Mouse (Mus musculus): ENCODE results near the gene Olfr15. TPM values are rescaled to one million over a fixed set of nuclear protein-coding genes. Genes with fewer than 3 reads are reported as not detected.

Gene Olfr15
- total RNA-seq, 4 experiments from 2014 or later = not detected

DNA sequence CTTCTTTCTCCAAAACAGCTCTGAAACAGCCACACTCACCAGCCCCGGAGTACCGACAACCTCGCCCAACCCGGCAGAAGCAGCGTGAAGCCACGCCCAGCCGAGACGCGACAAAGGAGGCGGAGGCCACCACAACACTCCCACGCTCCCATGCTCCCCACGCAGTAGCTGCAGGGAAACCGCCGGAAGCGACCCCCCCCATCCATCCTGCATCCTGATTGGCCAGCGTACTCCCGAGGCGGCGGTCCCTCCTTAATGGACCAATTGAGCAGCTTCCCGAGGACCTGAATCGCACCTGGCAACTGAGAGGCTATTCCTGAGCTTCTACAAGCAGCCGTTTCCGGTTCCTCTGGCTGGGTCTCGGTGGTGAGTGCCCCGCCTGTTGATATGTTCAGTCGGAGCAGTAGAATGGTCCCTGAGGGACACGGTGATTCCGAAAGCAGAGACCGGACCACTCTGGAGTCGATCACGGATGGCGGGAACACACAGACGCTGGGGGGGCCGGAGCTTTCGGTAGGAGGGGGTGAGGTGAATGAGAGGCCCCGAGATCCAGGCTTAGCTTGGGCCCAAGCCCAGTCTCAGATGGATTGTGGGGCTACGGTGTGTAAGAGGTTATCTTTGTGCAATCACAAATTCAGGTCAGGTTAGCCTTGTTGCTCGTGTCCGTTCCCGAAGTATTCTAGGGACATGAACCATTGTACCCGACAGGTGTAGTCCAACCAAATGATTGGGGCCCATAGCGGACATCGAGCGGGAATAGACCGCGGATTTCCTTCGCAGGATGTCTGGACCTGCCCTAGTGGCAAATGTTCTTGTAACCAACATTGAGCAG is 41.8 kb downstream of the Olfr15 start, which contains the start of gene Naa60:
TSS of gene Naa60 (plus strand) at position 160 of the 832 bp plus-strand sequence.
- peak; percentile 79 to 89 for DNase-seq (ENCODE audit: low spot score in 2 of 2)

DNA sequence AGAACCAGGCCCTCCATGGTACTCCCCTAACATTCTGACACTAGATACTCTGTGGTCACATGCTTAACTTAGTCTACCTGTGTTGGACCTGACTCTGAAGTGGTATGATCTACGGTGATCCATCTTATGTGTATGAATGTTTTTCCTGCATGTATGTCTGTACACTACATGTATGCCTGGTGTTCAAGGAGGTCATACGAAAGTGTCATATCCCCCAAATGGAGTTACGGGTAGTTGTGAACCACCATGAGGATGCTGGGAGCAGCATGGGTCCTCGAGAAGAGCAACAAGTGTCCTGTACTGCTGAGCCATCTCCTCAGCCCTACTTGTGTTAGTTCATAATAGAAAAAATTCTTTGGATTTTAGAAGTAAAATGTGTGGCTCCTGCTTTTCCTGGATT is 45.7 kb downstream of the Olfr15 start:
- no peak for DNase-seq (ENCODE audit: low spot score in 2 of 2)

DNA sequence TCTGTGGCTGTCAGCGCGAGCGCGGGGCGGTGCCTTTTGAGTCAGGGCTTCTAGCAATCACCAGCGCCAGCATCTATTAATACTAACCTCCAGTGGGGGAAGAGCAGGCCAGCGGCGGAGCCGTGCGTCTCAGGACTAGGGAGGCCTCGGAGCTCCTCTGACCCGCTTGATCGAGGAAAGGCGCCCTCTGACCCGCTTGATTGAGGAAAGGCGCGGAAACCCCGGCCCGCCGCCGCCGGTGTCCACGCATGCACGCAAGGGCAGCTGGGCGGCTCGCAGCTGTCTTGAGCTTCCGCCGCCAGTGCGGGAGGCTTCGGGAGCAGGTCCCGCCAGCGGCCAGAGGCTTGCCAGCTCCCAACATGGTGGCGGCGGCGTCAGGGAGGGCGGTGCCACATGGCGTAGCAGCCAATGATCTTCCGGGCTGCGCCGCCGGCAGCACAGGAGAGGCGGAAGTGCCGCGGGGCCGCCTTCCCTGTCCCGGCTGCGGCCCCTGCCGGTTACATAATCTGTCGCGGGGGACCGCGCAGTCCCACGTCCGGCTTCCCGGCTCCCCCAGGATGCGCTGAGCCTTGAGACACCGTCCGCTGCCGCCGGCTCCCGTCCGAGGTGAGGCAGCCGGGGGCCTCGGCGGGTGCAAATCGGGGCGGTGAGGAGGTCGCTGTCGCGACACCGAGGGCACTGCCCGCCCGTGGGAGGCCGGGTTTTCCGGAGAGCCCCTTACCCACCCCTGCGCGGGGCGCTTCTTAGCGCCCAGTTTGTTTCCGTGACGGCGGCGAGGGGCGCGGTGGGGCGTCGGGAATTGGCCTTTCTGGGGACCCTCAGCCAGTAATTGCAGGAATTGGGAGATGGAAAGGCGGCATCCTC is 53.8 kb downstream of the Olfr15 start, which contains the start of the genes Zfp597 and Gm20695:
TSS of gene Zfp597 (minus strand) at position 361 of the 864 bp plus-strand sequence.
TSS of gene Gm20695 (plus strand) at position 448 of the 864 bp plus-strand sequence.
- peak; percentile 89 to 93 for DNase-seq (ENCODE audit: low spot score in 2 of 2)

DNA sequence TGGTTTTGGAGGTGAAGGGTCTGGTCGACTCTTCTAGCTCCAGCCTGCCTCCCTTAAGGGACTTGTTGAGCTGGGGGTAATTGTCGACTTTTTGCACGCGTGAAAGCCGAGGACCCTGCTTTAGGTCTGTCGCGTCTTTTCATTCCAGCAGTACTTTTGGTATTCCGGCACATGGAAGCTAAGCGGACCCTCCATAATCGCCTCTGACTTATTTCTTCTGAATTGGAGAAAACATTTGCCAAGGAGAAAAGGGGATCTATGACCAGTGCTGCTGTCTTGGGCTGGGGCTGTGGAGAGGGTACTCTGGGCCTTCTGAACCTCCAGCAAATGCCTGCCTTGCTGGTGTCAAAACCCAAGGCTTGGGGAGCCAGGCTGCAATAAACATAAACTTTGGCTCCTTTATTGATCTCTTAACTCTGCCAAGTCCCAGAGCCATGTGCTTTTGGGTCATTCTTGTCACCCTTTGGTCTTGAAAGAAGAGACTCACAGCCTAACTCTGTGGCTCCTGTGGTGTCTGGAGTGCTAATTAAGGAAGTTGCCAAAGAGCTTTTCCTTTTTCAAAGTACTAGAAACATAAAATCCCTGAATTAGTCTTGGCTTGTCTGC is 54.5 kb downstream of the Olfr15 start:
- DNase-seq (ENCODE audit: low spot score in 2 of 2) = no peak

DNA sequence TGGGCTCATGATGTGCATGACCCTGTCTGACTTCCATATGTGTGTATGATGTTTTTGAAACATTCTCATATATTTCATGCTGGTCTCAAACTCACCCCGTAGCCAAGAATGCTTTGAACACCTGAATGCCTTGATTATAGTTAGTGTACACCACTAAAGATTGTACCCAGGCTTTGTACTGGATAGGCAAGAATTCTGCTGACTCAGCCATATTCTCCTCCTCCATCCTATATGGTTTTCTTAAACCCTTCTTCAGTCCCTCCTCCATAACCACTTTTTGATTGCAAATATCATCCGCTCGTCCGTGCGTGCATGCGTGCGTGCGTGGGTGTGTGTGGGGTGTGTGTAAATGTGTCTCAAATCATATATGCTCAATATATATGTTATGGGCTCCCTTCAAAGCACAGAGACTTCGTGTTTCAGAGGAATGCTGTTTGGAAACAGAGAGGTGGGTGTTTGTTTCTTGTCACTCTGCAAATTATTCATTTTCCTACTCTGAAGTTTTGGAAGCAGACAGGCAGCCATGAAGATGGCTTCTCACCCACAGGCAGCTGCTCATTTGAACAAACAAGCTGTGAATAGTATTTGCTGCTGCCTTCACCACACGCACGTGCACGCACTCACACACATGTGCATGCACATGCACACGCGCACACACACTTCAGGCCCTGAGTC is 61.1 kb downstream of the Olfr15 start:
- DNase-seq (ENCODE audit: low spot score in 2 of 2) = no peak

DNA sequence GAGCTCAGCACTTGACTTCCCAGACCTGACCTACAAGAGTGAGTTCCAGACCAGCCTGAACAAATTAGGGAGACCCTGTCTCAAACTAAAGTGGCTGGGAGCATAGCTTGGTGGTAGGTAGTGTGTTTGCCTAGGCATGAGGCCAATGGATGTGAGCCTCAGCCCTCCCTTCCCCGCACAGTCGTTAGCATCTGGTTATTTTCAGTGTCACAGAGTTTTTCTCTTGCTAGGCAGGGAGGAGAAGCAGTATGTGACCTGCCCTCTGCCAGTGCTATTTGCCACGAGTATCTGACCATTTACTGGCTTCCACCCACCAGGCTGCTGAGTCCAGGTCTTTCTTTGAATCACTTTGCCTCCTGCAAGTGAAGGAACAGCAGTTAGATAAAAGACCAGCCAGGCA is 63.1 kb downstream of the Olfr15 start:
- no peak for DNase-seq (ENCODE audit: low spot score in 2 of 2)

Other genes starting within 250 kb of the Olfr15 start
- not detected for gene Olfr161, start 239.8 kb upstream of the Olfr15 start, total RNA-seq (2022)
- gene Mefv, start 112.8 kb upstream of the Olfr15 start, total RNA-seq (2022) = not detected
- gene Zfp263, start 86.8 kb upstream of the Olfr15 start, total RNA-seq (2022) = 10 to 100 TPM; 19.0 to 21.0 (median 20.6) TPM
- 1 to 10 TPM; 4.1 to 5.0 (median 4.3) TPM for gene Zfp174, start 16.4 kb downstream of the Olfr15 start, total RNA-seq (2022)
- gene Naa60, start 41.5 kb downstream of the Olfr15 start, total RNA-seq (2022) = 100 to 1,000 TPM in 3 of 4 experiments, 10 to 100 TPM in 1; 96.9 to 125 (median 103) TPM
- gene Zfp597, start 53.7 kb downstream of the Olfr15 start, total RNA-seq (2022) = 10 to 100 TPM; 21.3 to 29.5 (median 24.6) TPM
- under 1 TPM in 1 of 4 experiments, not detected in 3; 0.68 TPM for gene Gm20695, start 53.8 kb downstream of the Olfr15 start, total RNA-seq (2022)
- gene 1700037C18Rik, start 77.8 kb downstream of the Olfr15 start, total RNA-seq (2022) = 1 to 10 TPM; 5.4 to 9.3 (median 7.2) TPM
- gene Cluap1, start 77.9 kb downstream of the Olfr15 start, total RNA-seq (2022) = 10 to 100 TPM; 29.9 to 33.1 (median 31.7) TPM
- 1 to 10 TPM; 2.5 to 3.4 (median 2.6) TPM for gene Nlrc3, start 145.8 kb downstream of the Olfr15 start, total RNA-seq (2022)
- gene Slx4, start 172.9 kb downstream of the Olfr15 start, total RNA-seq (2022) = 10 to 100 TPM; 39.7 to 54.5 (median 48.5) TPM
- gene Dnase1, start 206.1 kb downstream of the Olfr15 start, total RNA-seq (2022) = not detected
- gene Trap1, start 246.9 kb downstream of the Olfr15 start, total RNA-seq (2022) = 10 to 100 TPM; 73.6 to 80.6 (median 76.8) TPM

Data from layer of hippocampus, adult 8-10 months (tissue).